Mouse (Mus musculus): ENCODE data around the gene Tex21. TPM values are rescaled to one million over a fixed set of nuclear protein-coding genes. Genes with fewer than 3 reads are reported as not detected.

The Tex21 gene
- polyA plus RNA-seq, 1 experiment: not detected

DNA sequence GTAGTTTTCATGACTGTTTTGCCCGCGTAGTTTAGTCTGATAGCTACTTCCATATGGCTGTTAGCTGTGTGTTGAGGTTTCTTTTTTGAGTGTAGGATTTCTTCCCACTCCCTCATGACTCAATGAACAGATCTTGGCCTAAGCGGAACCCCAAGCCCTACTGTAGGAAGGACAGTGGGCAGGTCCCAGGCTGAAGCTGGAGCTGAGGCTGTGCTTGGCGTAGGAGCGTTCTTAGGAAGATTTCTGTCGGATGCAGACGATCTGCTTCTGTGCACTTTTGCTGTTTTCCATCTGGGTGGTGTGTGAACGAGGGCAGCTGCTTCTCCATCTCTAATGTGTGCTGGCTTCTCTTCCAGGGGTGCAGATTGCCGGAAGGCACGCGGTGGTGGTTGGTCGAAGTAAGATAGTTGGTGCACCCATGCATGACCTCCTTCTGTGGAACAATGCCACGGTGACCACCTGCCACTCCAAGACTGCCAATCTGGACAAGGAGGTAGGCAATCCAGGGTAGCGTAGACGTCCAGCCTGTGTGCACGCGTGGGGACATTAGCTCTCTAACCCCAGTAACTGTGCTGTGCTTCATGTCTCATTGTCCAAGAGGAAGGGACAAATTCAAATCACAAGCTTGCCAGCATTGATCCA, 36.1 kb upstream of the Tex21 start:
- WGBS: 90% methylated on average over 17 of the region's 17 CpGs
- Histone ChIP-seq H3K27ac (ENCODE audit: insufficient read depth, low read depth, low read length) (no peak overlapping the region), H3K4me3 (ENCODE audit: low read depth, low read length) (no peak overlapping the region), H3K36me3 (ENCODE audit: control insufficient read depth, insufficient read depth, low read length) (peaks cover 15% of the 10 kb centered on the region), H3K27me3 (ENCODE audit: control insufficient read depth, insufficient read depth, low read length) (no peaks in the 10 kb centered on the region), H3K4me1 (ENCODE audit: control insufficient read depth, insufficient read depth, insufficient read length, low read length) (peaks cover 5% of the 10 kb centered on the region; the same call in 1 of the 2 replicates)
- TF ChIP-seq CTCF (IDR thresholded peaks at IDR 0.05; ENCODE audit: extremely low read depth, insufficient read length, insufficient replicate concordance, low read depth, low read length) (no peak), POLR2A (IDR thresholded peaks at IDR 0.05; ENCODE audit: low read depth, low read length) (no peak)

DNA sequence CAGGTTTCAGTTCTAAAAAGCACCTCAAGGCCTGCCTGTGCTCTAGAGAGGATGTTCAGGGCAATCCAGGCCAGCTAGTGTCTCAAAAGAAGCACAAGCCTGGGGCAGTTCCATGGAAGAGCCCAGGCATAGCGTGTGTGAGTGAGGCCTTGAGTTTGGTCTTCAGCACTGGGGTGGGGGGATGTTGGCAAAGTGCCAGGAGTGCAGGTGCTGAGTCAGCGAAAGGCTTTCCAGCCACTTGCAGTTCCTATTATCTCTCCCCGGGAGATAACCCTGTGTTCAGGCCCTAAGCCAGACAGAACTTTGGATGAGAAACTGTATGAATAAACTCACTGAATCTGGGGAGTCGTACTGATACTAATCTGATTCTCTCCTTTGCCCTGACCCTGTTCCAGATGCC, 35.6 kb upstream of the Tex21 start:
- Histone ChIP-seq H3K4me3 (ENCODE audit: low read depth, low read length) (no peak overlapping the region), H3K27ac (ENCODE audit: insufficient read depth, low read depth, low read length) (no peak overlapping the region), H3K4me1 (ENCODE audit: control insufficient read depth, insufficient read depth, insufficient read length, low read length) (peaks cover 5% of the 10 kb centered on the region; the same call in 1 of the 2 replicates), H3K36me3 (ENCODE audit: control insufficient read depth, insufficient read depth, low read length) (peaks cover 15% of the 10 kb centered on the region), H3K27me3 (ENCODE audit: control insufficient read depth, insufficient read depth, low read length) (no peaks in the 10 kb centered on the region)
- TF ChIP-seq POLR2A (IDR thresholded peaks at IDR 0.05; ENCODE audit: low read depth, low read length) (no peak), CTCF (IDR thresholded peaks at IDR 0.05; ENCODE audit: extremely low read depth, insufficient read length, insufficient replicate concordance, low read depth, low read length) (no peak)
- WGBS: 39% methylated on average over 4 of the region's 4 CpGs

GRCm38 (mm10) chr12:76281111-76281660, 34.6 kb upstream of the Tex21 start:
- Histone ChIP-seq H3K27me3 (ENCODE audit: control insufficient read depth, insufficient read depth, low read length) (no peaks in the 10 kb centered on the region), H3K4me3 (ENCODE audit: low read depth, low read length) (no peak overlapping the region), H3K27ac (ENCODE audit: insufficient read depth, low read depth, low read length) (no peak overlapping the region), H3K4me1 (ENCODE audit: control insufficient read depth, insufficient read depth, insufficient read length, low read length) (peaks cover 8% of the 10 kb centered on the region; the same call in 1 of the 2 replicates), H3K36me3 (ENCODE audit: control insufficient read depth, insufficient read depth, low read length) (peaks cover 15% of the 10 kb centered on the region)
- TF ChIP-seq POLR2A (IDR thresholded peaks at IDR 0.05; ENCODE audit: low read depth, low read length): no peak
- TF ChIP-seq CTCF (IDR thresholded peaks at IDR 0.05; ENCODE audit: extremely low read depth, insufficient read length, insufficient replicate concordance, low read depth, low read length): no peak
- WGBS: 73% methylated on average over 2 of the region's 2 CpGs

- Histone ChIP-seq H3K4me1 (ENCODE audit: control insufficient read depth, insufficient read depth, insufficient read length, low read length) (peaks cover 10% of the 10 kb centered on the region; the same call in 1 of the 2 replicates), H3K4me3 (ENCODE audit: low read depth, low read length) (no peak overlapping the region), H3K36me3 (ENCODE audit: control insufficient read depth, insufficient read depth, low read length) (peaks cover 13% of the 10 kb centered on the region), H3K27ac (ENCODE audit: insufficient read depth, low read depth, low read length) (no peak overlapping the region), H3K27me3 (ENCODE audit: control insufficient read depth, insufficient read depth, low read length) (no peaks in the 10 kb centered on the region)
- WGBS: 83% methylated on average over 9 of the region's 9 CpGs
- no peak for TF ChIP-seq POLR2A (IDR thresholded peaks at IDR 0.05; ENCODE audit: low read depth, low read length)
- TF ChIP-seq CTCF (IDR thresholded peaks at IDR 0.05; ENCODE audit: extremely low read depth, insufficient read length, insufficient replicate concordance, low read depth, low read length): no peak
Observed at GRCm38 (mm10) chr12:76280556-76280955, 34.0 kb upstream of the Tex21 start.

- H3K27me3 ChIP-seq (ENCODE audit: control insufficient read depth, insufficient read depth, low read length): no peaks in the 10 kb centered on the region
- H3K27ac ChIP-seq (ENCODE audit: insufficient read depth, low read depth, low read length): no peak overlapping the region
- WGBS: 70% methylated on average over 6 of the region's 6 CpGs
- H3K36me3 ChIP-seq (ENCODE audit: control insufficient read depth, insufficient read depth, low read length): peaks cover 6% of the 10 kb centered on the region; the same call in 1 of the 2 replicates
- TF ChIP-seq POLR2A (IDR thresholded peaks at IDR 0.05; ENCODE audit: low read depth, low read length) (no peak), CTCF (IDR thresholded peaks at IDR 0.05; ENCODE audit: extremely low read depth, insufficient read length, insufficient replicate concordance, low read depth, low read length) (no peak)
- no peak overlapping the region for H3K4me3 ChIP-seq (ENCODE audit: low read depth, low read length)
- peaks cover 12% of the 10 kb centered on the region; the same call in 1 of the 2 replicates for H3K4me1 ChIP-seq (ENCODE audit: control insufficient read depth, insufficient read depth, insufficient read length, low read length)
Observed at GRCm38 (mm10) chr12:76278209-76278608, 31.7 kb upstream of the Tex21 start.

GRCm38 (mm10) chr12:76272610-76273524, 26.3 kb upstream of the Tex21 start:
- Histone ChIP-seq H3K27me3 (ENCODE audit: control insufficient read depth, insufficient read depth, low read length) (no peaks in the 10 kb centered on the region), H3K36me3 (ENCODE audit: control insufficient read depth, insufficient read depth, low read length) (peaks cover 2% of the 10 kb centered on the region; the same call in 1 of the 2 replicates), H3K27ac (ENCODE audit: insufficient read depth, low read depth, low read length) (no peak overlapping the region), H3K4me3 (ENCODE audit: low read depth, low read length) (no peak overlapping the region), H3K4me1 (ENCODE audit: control insufficient read depth, insufficient read depth, insufficient read length, low read length) (peaks cover 10% of the 10 kb centered on the region)
- no peak for TF ChIP-seq CTCF (IDR thresholded peaks at IDR 0.05; ENCODE audit: extremely low read depth, insufficient read length, insufficient replicate concordance, low read depth, low read length)
- no peak for TF ChIP-seq POLR2A (IDR thresholded peaks at IDR 0.05; ENCODE audit: low read depth, low read length)
- WGBS: 74% methylated on average over 10 of the region's 10 CpGs
